ENCODE assay signal across 8 mouse cellular contexts in the genomic region with DNA sequence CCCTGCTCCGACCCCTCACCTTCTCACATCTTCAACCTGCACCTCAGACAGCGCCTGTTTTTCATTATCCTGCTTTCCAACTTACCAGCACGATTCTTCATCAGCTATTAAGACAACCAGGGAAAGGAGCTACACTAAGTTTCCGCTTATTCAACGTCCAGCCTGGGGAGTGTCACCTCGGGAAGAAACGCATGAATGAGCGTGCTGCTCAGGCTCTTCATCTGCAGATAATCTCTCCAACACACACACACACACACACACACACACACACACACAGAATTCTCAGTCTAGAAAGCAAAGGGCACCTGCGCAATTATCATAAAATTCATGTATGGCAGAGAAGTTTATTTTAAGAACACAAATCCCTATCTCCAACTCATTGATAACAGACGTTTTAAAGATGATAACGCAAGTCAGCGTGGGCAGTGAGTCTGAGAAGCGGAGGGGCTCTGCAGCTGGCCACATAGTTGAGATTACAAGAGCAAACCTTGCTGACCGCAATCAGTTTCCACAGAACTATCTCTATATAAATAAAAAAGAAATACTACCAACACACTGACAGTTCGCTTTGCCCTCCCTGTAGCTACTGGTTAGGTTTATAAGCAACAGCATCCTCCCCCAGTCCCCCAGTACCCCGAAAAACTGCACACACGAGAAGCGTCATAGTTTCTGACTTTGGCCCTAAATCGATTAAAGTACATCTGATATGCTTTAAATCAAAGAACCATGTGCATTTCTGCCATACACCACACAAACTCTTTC. TPM values are rescaled to one million over a fixed set of nuclear protein-coding genes. Genes with fewer than 3 reads are reported as not detected.
DNase-seq lines count a peak whose midpoint lies in the region; ATAC-seq and TF ChIP-seq lines count a peak whose summit lies in the region.

No protein-coding gene starts in this region.

- no peaks in the 10 kb centered on the region for H3K9me3 ChIP-seq in neural tube, embryonic 11.5 days (ENCODE audit: control insufficient read depth, low read length)
- H3K9me3 ChIP-seq in limb, embryonic 14.5 days (ENCODE audit: control insufficient read depth, low read length), result no peaks in the 10 kb centered on the region
- H3K9me3 ChIP-seq in stomach, embryonic 16.5 days (replicated peaks; ENCODE audit: control insufficient read depth, low read length), result no peaks in the 10 kb centered on the region

- WGBS in neural tube, embryonic 11.5 days, result 52% methylated on average over 19 of the region's 19 CpGs
- 31% methylated on average over 19 of the region's 19 CpGs for WGBS in limb, embryonic 14.5 days
- WGBS in stomach, embryonic 16.5 days, result 30% methylated on average over 19 of the region's 19 CpGs

- H3K27ac ChIP-seq in neural tube, embryonic 11.5 days (ENCODE audit: low read depth, low read length), result peak overlapping the region; percentile 69
- peak overlapping the region; percentile 58 for H3K27ac ChIP-seq in limb, embryonic 14.5 days (replicated peaks; ENCODE audit: low read depth, low read length)
- H3K27ac ChIP-seq in stomach, embryonic 16.5 days (ENCODE audit: low read length), result no peak overlapping the region

- TF ChIP-seq POLR2A in limb, embryonic 14.5 days (IDR thresholded peaks at IDR 0.05; ENCODE audit: borderline replicate concordance, extremely low read depth, insufficient read depth, insufficient read length), result no peak

- no peaks in the 10 kb centered on the region for H3K36me3 ChIP-seq in neural tube, embryonic 11.5 days (ENCODE audit: control insufficient read depth, insufficient read depth, low read length)
- no peaks in the 10 kb centered on the region; the same call in 1 of the 2 replicates for H3K36me3 ChIP-seq in limb, embryonic 14.5 days (ENCODE audit: control insufficient read depth, insufficient read depth, low read length)
- no peaks in the 10 kb centered on the region for H3K36me3 ChIP-seq in stomach, embryonic 16.5 days (ENCODE audit: control insufficient read depth, insufficient read depth, low read length)

- peak; percentile 58 to 60 for DNase-seq in cerebellum, postnatal 10 days
- DNase-seq in cerebellum, postnatal 36 days, result no peak
- no peak for DNase-seq in neural tube, embryonic 11.5 days (ENCODE audit: low spot score)
- DNase-seq in neural tube, embryonic 10.5 days (ENCODE audit: extremely low spot score, low spot score), result no peak
- DNase-seq in limb, embryonic 14.5 days (ENCODE audit: low spot score), result no peak
- DNase-seq in right cerebral cortex, postnatal 4 days, result no peak

- peak overlapping the region; percentile 100 for H3K9ac ChIP-seq in neural tube, embryonic 11.5 days (ENCODE audit: low read length)
- H3K9ac ChIP-seq in limb, embryonic 14.5 days (ENCODE audit: low read depth, low read length, severe bottlenecking), result peak overlapping the region; percentile 100
- H3K9ac ChIP-seq in stomach, embryonic 16.5 days (ENCODE audit: low read length), result peak overlapping the region; percentile 49

- no peaks in the 10 kb centered on the region for H3K27me3 ChIP-seq in neural tube, embryonic 11.5 days (ENCODE audit: control insufficient read depth, insufficient read depth, low read length)
- no peaks in the 10 kb centered on the region for H3K27me3 ChIP-seq in limb, embryonic 14.5 days (ENCODE audit: control insufficient read depth, insufficient read depth, low read length)
- no peaks in the 10 kb centered on the region for H3K27me3 ChIP-seq in stomach, embryonic 16.5 days (ENCODE audit: control insufficient read depth, insufficient read depth, low read length)

- no peak for ATAC-seq in neural tube, embryonic 11.5 days (ENCODE audit: insufficient read depth, low FRiP score, low TSS enrichment)
- ATAC-seq in limb, embryonic 14.5 days (ENCODE audit: low FRiP score, low read depth), result no peak
- no peak for ATAC-seq in stomach, embryonic 16.5 days (ENCODE audit: insufficient read depth, low FRiP score)
- ATAC-seq in cerebellum, adult (ENCODE audit: insufficient number of reproducible peaks, low FRiP score, low TSS enrichment), result no peak

- peaks cover 23% of the 10 kb centered on the region for H3K4me1 ChIP-seq in neural tube, embryonic 11.5 days (ENCODE audit: control insufficient read depth, insufficient read depth, low read length)
- H3K4me1 ChIP-seq in limb, embryonic 14.5 days (ENCODE audit: control insufficient read depth, insufficient read depth, low read length), result peaks cover 53% of the 10 kb centered on the region
- peaks cover 20% of the 10 kb centered on the region for H3K4me1 ChIP-seq in stomach, embryonic 16.5 days (ENCODE audit: control insufficient read depth, insufficient read depth, low read length)

- H3K4me3 ChIP-seq in neural tube, embryonic 11.5 days (ENCODE audit: low read depth, low read length), result peak overlapping the region; percentile 76
- H3K4me3 ChIP-seq in limb, embryonic 14.5 days (replicated peaks; ENCODE audit: low read length), result peak overlapping the region; percentile 93
- peak overlapping the region; percentile 77 for H3K4me3 ChIP-seq in stomach, embryonic 16.5 days (replicated peaks; ENCODE audit: low read length)

- peak overlapping the region; percentile 94 for H3K4me2 ChIP-seq in neural tube, embryonic 11.5 days (ENCODE audit: low read depth)
- H3K4me2 ChIP-seq in limb, embryonic 14.5 days (replicated peaks; ENCODE audit: low read depth, low read length, severe bottlenecking), result peak overlapping the region; percentile 98
- H3K4me2 ChIP-seq in stomach, embryonic 16.5 days (ENCODE audit: low read depth, low read length), result peak overlapping the region; percentile 81

RNA-seq across cellular contexts. Expression of gene Nuak1, which starts 1.8 kb away (rescaled TPM):
- polyA plus RNA-seq in neural tube, embryonic 11.5 days (2014; fragmentation: Nextera tagmentation; extraction: Ambion mirVana), result 3.3 and 3.7 TPM in 2 replicates
- 19.6 and 27.4 TPM in 2 replicates for polyA plus RNA-seq in limb, embryonic 14.5 days (2012; rRNA removed)
- 3.3 and 3.7 TPM in 2 replicates for polyA plus RNA-seq in limb, embryonic 14.5 days (2014; fragmentation: Nextera tagmentation; extraction: Ambion mirVana)
- polyA plus RNA-seq in stomach, embryonic 16.5 days (2015; fragmentation: Nextera tagmentation; extraction: Ambion mirVana), result 0.76 and 1.1 TPM in 2 replicates

Comparison
In these comparisons a context has a peak if more than half of its experiments do, and no peak if none do; other contexts are left out.
1. DNase-seq: peak in cerebellum, postnatal 10 days (2 of 2); none in cerebellum, postnatal 36 days (0 of 2), neural tube, embryonic 11.5 days (single experiment), neural tube, embryonic 10.5 days (single experiment), limb, embryonic 14.5 days (single experiment) and right cerebral cortex, postnatal 4 days (single experiment).
2. H3K9ac ChIP-seq: peak in every context shown above with its lines; median percentile 100 in neural tube, embryonic 11.5 days; 100 in limb, embryonic 14.5 days; 49 in stomach, embryonic 16.5 days.
3. Peak in every context shown above with its lines, with median percentiles within 50 percentile points of each other: H3K4me2 ChIP-seq and H3K4me3 ChIP-seq.